Mouse (Mus musculus) cerebellum, postnatal 4 days (tissue): ENCODE data around the gene Gse1.

Source experiments
- DNase-seq, 2 experiments: peaks; one replicate each; pipeline ENCODE4 v3.0.0; 2022; ENCODE audit warnings: low spot score in 2 of 2, mixed read lengths in 1 of 2

Gse1 gene

DNA sequence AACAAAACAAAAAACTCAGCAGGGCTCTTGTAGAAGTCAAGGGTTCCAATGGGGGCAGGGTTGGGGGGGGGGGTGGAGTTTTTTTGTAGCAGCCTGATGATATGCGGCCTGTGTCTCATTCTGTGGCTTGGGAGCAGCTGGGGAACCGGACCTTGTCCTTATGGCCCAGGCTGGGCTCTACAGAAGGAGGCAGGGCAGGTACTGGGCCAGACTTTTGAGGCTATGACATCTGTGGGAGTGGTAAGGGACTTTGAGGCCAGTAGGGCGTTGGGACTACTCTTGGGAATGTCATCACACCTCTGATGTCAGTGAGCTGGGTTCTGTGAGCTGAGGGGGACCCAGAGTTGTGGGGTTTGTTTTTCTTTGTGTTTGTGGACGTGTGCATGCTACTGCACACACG, 267.2 kb downstream of the Gse1 start:
- no peak for DNase-seq

GRCm38 (mm10) chr8:120496478-120496877, 268.2 kb downstream of the Gse1 start:
- DNase-seq: no peak

DNA sequence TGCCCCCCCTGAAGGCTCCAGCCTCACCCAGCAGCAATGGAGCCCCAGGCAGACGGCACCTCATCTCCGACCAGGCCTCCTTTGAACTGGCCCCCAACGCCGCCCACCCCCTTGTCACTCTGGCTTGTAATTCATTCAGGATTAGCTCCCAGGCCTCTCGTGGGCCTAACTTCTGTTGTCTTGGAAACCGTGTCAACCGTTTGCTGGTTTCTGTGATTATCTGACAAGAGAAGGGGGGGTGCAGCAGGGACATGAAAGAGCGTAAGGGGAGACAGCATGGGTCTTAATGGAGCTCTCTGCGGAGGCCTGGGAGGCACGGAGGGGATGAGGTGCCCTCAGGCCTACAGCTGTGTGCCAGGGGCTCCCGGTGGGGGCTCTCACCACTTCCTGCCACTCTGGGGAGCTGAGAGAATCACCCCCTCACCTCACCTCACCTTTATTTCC, 269.3 kb downstream of the Gse1 start:
- no peak for DNase-seq

DNA sequence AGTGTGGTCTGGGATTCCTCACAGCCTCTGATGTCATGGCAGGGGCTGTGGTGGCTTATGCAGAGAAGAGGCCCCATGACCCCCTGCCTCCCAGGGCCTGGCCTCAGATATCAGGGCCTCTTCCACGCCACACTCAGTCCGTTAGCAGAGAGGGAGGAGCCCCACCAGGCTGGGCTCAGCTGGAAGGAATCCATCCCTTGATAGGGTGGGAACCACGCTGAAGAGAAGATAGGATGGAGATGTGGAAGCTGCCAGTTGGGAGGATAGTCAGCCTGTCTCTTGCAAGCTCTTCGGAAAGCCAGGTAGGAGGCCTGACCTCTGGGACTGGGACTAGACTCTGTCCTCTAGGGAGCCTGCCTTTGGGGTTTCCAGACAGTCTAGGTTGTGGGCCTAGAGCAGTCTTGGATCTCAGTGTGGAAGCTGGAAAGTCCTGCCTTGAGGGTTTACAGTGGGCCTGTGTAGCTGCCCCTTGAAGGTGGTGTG, 270.1 kb downstream of the Gse1 start:
- DNase-seq: no peak

- DNase-seq: no peak
These were observed 270.8 kb downstream of the Gse1 start for GRCm38 (mm10) chr8:120498926-120499605.

GRCm38 (mm10) chr8:120500701-120501261, 272.5 kb downstream of the Gse1 start:
- DNase-seq: no peak

DNA sequence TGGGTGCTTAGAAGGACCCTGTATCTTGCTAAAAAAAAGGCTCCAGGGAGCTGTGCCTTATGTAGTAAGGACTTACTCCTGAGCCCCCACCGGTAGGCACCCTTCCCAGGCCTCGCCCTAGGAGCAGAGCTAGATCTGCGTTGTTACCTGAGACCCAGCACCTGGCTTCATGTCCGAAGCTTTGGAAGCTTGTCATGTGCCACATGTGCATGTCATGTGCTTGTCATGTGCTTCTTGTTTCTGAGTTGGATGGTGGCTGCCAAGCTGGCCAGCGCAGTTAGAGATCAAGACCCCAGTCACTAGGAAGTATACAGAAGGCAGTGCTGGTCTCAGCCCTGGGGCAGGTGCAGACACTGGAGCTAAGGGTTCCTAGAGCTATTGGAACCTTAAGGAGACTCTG, 273.2 kb downstream of the Gse1 start:
- no peak for DNase-seq

DNA sequence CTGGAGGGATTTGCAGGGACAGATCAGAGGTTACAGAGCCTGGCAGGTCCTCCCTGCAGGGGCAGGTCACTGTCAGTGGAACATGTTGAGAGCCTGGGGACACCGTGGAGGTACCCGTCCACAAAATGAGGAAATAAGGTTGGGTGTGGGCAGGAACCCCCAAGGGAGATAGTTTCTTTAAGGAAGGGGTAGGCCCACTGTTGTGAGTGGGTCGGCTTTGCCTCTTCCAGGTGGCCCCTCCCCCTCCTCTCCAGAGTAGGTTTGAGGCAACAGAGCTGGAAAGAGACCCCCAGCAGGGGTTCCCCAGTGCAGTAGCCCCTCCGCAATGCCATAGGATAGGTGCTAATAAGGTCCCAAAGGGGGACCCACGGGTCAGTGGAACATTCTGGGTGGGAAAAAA, 274.2 kb downstream of the Gse1 start:
- no peak for DNase-seq

DNA sequence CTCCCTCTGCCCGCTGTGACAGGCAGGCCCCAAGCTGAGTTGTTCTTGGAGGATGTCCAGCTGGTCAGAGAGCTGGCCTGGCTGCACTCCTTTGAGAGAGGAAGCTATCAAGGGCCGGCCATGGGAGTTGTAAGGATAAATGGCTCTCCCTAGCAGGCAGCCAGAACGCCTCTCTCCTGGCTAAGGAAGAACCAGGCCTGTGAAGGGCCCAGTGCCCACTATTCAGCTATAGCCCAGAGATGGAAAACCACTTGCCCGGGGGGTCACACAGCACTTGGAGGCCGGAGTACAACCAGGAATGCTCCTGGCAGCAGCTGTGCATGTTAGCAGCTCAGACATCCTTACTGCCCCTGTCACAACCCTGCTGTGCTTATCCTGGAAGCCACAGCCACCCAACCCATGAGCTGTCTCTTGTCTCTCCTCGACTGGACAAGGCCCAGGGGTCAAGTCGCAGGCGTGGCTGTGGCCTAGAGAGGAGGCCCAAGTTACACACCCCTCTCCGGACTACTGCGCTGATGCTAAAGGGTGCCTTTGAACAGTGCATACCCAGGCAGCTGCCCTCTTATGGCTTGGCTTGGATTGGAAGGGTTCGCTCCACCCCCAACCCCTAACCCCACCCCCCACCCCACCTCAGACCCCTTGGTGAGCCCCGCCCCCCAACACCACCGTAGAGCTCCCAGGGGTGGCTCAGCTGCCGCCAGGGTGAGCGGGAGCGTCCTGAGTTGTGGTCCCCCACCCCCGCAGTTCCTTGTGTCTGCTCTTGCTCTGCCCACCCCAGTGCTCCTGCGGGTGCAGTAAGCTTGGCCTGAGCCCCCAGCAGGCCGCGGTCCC, 276.2 kb downstream of the Gse1 start:
- peak in 1 of 2 experiments; percentile 32 for DNase-seq

DNA sequence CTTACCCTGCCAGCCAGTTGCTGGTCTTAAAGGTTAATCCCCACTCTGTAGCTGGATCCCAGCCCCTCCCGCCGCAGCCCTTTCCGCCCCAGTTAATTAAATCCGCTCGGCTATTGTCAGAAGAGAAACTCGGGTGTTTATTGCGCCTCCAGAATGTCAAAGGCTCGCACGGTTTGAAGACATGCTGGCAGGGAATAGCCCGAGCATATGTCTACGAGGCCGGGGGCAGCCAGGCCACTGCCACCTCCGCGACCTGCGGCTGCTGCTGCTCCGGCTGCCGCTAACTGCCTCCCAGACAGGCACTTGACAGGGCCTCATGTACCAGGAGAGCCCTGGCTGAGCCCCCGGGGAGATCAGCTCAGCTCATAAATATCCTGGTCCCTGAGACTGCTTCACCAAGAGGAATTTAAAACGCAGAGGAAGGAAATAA, 276.8 kb downstream of the Gse1 start:
- peak in 1 of 2 experiments; percentile 54 for DNase-seq

GRCm38 (mm10) chr8:120505619-120506310, 277.5 kb downstream of the Gse1 start:
- DNase-seq: no peak

DNA sequence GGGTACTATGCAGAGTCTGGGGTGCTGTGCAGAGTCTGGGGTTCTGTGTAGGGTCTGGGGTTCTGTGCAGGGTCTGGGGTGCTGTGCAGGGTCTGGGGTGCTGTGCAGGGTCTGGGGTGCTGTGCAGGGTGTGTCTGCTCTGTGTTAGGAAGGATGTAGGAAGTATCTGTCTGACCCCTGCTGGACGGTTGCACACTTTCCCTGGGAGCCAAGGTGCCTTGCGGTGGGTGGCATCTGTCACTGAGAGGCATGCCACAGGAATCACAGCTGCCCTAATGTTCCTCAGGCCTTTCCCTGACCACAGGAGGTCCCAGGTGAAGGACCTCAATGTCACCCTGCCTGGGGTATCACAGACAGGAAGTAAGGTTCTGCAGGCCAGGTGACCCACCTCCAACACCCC, 278.3 kb downstream of the Gse1 start:
- DNase-seq: no peak

DNA sequence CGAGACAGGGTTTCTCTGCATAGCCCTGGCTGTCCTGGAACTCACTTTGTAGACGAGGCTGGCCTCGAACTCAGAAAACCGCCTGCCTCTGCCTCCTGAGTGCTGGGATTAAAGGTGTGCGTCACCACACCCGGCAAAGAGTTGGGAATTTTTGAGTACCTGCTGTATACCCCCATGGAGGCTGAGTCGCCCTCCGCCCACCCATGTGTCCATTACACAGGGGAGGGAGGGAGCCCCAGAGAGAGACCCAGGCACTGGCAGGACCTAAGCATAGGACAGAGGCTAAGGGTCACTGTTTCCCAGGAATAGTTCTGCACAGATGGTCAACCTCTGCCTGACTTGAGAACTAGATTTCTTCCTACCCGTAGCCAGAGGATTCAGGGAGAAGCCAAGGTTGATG, 279.0 kb downstream of the Gse1 start:
- DNase-seq: no peak

GRCm38 (mm10) chr8:120509136-120510034, 281.1 kb downstream of the Gse1 start:
- no peak for DNase-seq

- no peak for DNase-seq
These were observed 281.8 kb downstream of the Gse1 start for GRCm38 (mm10) chr8:120510035-120510416.

GRCm38 (mm10) chr8:120510863-120511457, 282.7 kb downstream of the Gse1 start:
- DNase-seq: no peak

DNA sequence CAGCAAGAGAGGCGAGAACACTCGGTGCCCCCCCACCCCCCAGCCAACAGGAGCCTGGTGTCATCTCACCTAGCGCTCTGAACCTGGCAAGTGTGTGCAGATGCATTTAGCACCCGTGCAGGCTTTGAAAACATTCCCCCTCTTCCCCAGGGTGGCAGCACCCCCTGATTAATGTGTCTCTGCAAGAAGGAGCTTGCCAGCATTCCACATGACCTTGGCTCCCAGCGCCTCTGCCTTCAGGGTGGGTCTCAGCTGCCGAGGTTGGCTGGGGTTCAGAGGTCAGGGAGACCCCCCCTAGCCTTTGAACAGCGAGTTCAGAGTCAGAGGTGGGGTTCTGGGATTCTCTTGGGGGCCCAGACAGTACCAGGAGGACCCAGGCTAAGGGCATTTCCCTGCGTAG, 283.5 kb downstream of the Gse1 start:
- no peak for DNase-seq

DNA sequence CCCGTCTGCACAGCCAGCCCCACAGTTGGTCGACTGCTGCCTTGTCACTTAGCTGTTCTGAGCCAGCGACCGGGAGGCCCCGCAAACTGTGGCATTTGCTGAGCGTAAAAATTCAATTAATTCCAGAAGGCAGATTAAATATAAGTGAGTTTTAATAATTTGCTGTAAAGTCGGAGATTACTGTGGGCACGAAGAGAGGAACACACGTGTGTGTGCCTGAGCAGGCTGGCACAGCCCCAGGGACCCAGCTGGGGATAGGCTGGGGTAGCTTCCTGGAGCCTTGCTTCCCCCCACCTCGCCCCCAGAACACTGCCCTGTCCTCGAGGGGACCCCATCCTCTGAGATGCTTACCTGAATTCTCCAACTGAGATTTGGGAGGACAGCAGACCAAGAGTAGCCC, 284.1 kb downstream of the Gse1 start:
- DNase-seq: no peak

DNA sequence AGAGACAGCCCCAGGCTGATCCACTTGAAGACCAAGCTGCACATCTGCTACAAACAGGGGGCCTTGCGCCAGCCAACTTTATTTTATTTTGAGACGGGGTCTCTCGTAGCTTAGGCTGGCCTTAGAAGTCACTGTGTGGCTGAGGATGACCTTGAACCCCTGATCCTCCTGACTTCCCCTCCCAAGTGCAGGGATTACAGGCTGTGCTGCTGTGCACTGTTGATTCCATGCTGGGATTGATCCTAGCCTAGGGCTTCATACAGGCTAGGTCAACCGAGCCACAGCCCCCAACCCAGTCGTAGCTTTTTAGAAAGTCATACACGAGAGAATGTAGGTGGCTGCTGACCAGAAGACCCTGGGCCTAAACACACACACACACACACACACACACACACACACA, 284.9 kb downstream of the Gse1 start:
- DNase-seq: no peak

- DNase-seq: peak in 1 of 2 experiments; percentile 63
These were observed 285.6 kb downstream of the Gse1 start for GRCm38 (mm10) chr8:120513638-120514461.
